8 mouse cellular contexts compared by ENCODE assay signal in genomic region chr10:126956692-126957358, GRCm38 (mm10). TPM values are rescaled to one million over a fixed set of nuclear protein-coding genes. Genes with fewer than 3 reads are reported as not detected.
A peak's percentile ranks its signal among the peaks of the same experiment; 100 is the strongest.
DNase-seq lines count a peak whose midpoint lies in the region; ATAC-seq and TF ChIP-seq lines count a peak whose summit lies in the region.

No protein-coding gene starts in this region.

- H3K4me1 ChIP-seq in heart, embryonic 15.5 days (replicated peaks), result peaks cover 35% of the 10 kb centered on the region
- peaks cover 21% of the 10 kb centered on the region for H3K4me1 ChIP-seq in forebrain, embryonic 13.5 days
- H3K4me1 ChIP-seq in midbrain, embryonic 12.5 days, result peaks cover 22% of the 10 kb centered on the region

- ATAC-seq in heart, embryonic 15.5 days (replicated peaks; ENCODE audit: insufficient number of reproducible peaks, insufficient read depth, low FRiP score, low read depth), result no peak
- ATAC-seq in forebrain, embryonic 13.5 days, result peak; percentile 34
- ATAC-seq in midbrain, embryonic 12.5 days (ENCODE audit: low FRiP score, low read depth), result peak; percentile 7

- no peak for TF ChIP-seq CTCF in brain, embryonic 14.5 days (IDR thresholded peaks at IDR 0.05; ENCODE audit: borderline replicate concordance, extremely low read depth, insufficient read depth, insufficient read length)

- H3K36me3 ChIP-seq in heart, embryonic 15.5 days, result no peaks in the 10 kb centered on the region
- H3K36me3 ChIP-seq in forebrain, embryonic 13.5 days (ENCODE audit: poor library complexity, severe bottlenecking), result no peaks in the 10 kb centered on the region
- no peaks in the 10 kb centered on the region for H3K36me3 ChIP-seq in midbrain, embryonic 12.5 days

- DNase-seq in heart, adult 11 months, result no peak
- peak; percentile 78 for DNase-seq in brain, embryonic 14.5 days (ENCODE audit: low read depth)
- DNase-seq in ovary, adult 18-20 months (ENCODE audit: low spot score), result no peak
- no peak for DNase-seq in lung, postnatal 4 days
- no peak for DNase-seq in urinary bladder, postnatal 36 days (ENCODE audit: low spot score in 2 of 2)

- no peaks in the 10 kb centered on the region for H3K27me3 ChIP-seq in heart, embryonic 15.5 days
- H3K27me3 ChIP-seq in forebrain, embryonic 13.5 days, result peaks cover 3% of the 10 kb centered on the region; the same call in 1 of the 2 replicates
- H3K27me3 ChIP-seq in midbrain, embryonic 12.5 days, result peaks cover 44% of the 10 kb centered on the region

- peak overlapping the region; percentile 78 for H3K27ac ChIP-seq in heart, embryonic 15.5 days
- H3K27ac ChIP-seq in forebrain, embryonic 13.5 days, result peak overlapping the region; percentile 91
- peak overlapping the region; percentile 86 for H3K27ac ChIP-seq in midbrain, embryonic 12.5 days (replicated peaks)

- H3K9me3 ChIP-seq in heart, embryonic 15.5 days (replicated peaks), result no peaks in the 10 kb centered on the region
- no peaks in the 10 kb centered on the region for H3K9me3 ChIP-seq in forebrain, embryonic 13.5 days (replicated peaks)
- no peaks in the 10 kb centered on the region for H3K9me3 ChIP-seq in midbrain, embryonic 12.5 days

- no peak overlapping the region for H3K4me3 ChIP-seq in heart, embryonic 15.5 days
- peak overlapping the region; percentile 9 for H3K4me3 ChIP-seq in forebrain, embryonic 13.5 days
- H3K4me3 ChIP-seq in midbrain, embryonic 12.5 days, result peak overlapping the region; percentile 23

- WGBS in heart, embryonic 15.5 days, result 20% methylated on average over 15 of the region's 15 CpGs
- 6% methylated on average over 15 of the region's 15 CpGs for WGBS in forebrain, embryonic 13.5 days
- 3% methylated on average over 15 of the region's 15 CpGs for WGBS in midbrain, embryonic 12.5 days

- no peak for TF ChIP-seq POLR2A in brain, embryonic 14.5 days (IDR thresholded peaks at IDR 0.05; ENCODE audit: borderline replicate concordance, extremely low read depth, insufficient read depth, insufficient read length, poor library complexity, severe bottlenecking)

- H3K4me2 ChIP-seq in heart, embryonic 15.5 days, result peak overlapping the region; percentile 48
- peak overlapping the region; percentile 52 for H3K4me2 ChIP-seq in forebrain, embryonic 13.5 days
- peak overlapping the region; percentile 47 for H3K4me2 ChIP-seq in midbrain, embryonic 12.5 days (replicated peaks)

- H3K9ac ChIP-seq in heart, embryonic 15.5 days, result peak overlapping the region; percentile 10; the same call in 1 of the 2 replicates
- peak overlapping the region; percentile 59 for H3K9ac ChIP-seq in forebrain, embryonic 13.5 days
- no peak overlapping the region; the same call in 1 of the 2 replicates for H3K9ac ChIP-seq in midbrain, embryonic 12.5 days (replicated peaks)

RNA-seq across cellular contexts. Expression of gene Ctdsp2, which starts 21.7 kb away (rescaled TPM):
- polyA plus RNA-seq in heart, embryonic 15.5 days (2015; fragmentation: Nextera tagmentation; extraction: Ambion mirVana), result 35.0 and 47.8 TPM in 2 replicates
- polyA plus RNA-seq in brain, embryonic 14.5 days (2012; rRNA removed), result 73.2 and 79.8 TPM in 2 replicates
- 27.8 and 30.9 TPM in 2 replicates for polyA plus RNA-seq in forebrain, embryonic 13.5 days (2015; fragmentation: Nextera tagmentation; extraction: Ambion mirVana)
- 40.1 and 45.4 TPM in 2 replicates for polyA plus RNA-seq in midbrain, embryonic 12.5 days (2016; fragmentation: Nextera tagmentation; extraction: Ambion mirVana)

RNA-seq across cellular contexts. Expression of gene Avil, which starts 43.7 kb away (rescaled TPM):
- 0.23 and 0.55 TPM in 2 replicates for polyA plus RNA-seq in heart, embryonic 15.5 days (2015; fragmentation: Nextera tagmentation; extraction: Ambion mirVana)
- 0.28 and 1.7 TPM in 2 replicates for polyA plus RNA-seq in brain, embryonic 14.5 days (2012; rRNA removed)
- 0.15 and 0.19 TPM in 2 replicates for polyA plus RNA-seq in forebrain, embryonic 13.5 days (2015; fragmentation: Nextera tagmentation; extraction: Ambion mirVana)
- polyA plus RNA-seq in midbrain, embryonic 12.5 days (2016; fragmentation: Nextera tagmentation; extraction: Ambion mirVana), result 3.1 and 3.4 TPM in 2 replicates

RNA-seq across cellular contexts. Expression of gene Atp23, which starts 55.7 kb away (rescaled TPM):
- 9.1 and 9.8 TPM in 2 replicates for polyA plus RNA-seq in heart, embryonic 15.5 days (2015; fragmentation: Nextera tagmentation; extraction: Ambion mirVana)
- 8.6 and 9.6 TPM in 2 replicates for polyA plus RNA-seq in brain, embryonic 14.5 days (2012; rRNA removed)
- 9.0 and 9.9 TPM in 2 replicates for polyA plus RNA-seq in forebrain, embryonic 13.5 days (2015; fragmentation: Nextera tagmentation; extraction: Ambion mirVana)
- polyA plus RNA-seq in midbrain, embryonic 12.5 days (2016; fragmentation: Nextera tagmentation; extraction: Ambion mirVana), result 14.4 and 15.0 TPM in 2 replicates
